Mouse (Mus musculus): ENCODE results near the gene Vwce. TPM values are rescaled to one million over a fixed set of nuclear protein-coding genes. Genes with fewer than 3 reads are reported as not detected.
A peak's percentile ranks its signal among the peaks of the same experiment; 100 is the strongest.

Gene Vwce
- total and polyA plus RNA-seq, 2 experiments = 4.5 to 30.7 TPM

DNA sequence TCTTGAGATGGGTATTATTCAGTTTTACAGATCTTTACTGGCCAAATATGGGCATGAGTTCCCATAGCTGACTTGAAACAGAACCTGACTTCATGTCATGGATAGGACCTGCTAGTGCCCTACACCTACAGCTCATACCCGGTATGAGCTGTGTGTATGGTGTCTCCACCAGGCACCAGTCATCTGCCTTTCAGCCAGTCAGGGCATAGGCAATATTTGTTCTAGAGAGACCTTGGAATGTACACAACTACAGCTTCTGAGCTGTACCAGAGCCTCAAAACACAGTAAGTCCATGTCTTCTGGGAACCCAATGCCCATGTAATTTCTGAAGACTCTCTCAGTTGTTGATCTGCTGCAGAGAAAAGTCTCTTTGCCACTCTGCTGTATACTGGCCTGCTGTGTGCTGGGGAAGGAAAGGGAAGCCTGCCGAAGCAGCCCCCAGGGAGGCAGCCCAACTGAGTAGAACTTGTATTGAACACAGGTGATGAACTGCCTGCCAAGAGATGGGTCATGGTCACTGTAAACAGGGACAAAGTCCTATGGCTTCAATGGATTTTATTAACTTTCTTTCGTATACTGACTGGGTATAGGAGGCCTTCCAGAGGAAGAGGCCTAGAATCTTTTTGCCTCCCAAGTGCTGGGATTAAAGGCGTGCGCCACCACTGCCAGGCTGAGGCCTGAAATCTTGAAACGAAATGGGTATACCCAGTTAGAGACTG lies 42.2 kb upstream of the Vwce start:
- Histone ChIP-seq H3K9ac (ENCODE audit: low read depth, low read length) (no peak overlapping the region), H3K4me1 (ENCODE audit: control insufficient read depth, insufficient read depth, low read length) (peaks cover 43% of the 10 kb centered on the region), H3K4me3 (ENCODE audit: insufficient read depth, low read depth, low read length) (no peak overlapping the region), H3K79me2 (ENCODE audit: control insufficient read depth, insufficient read depth, low read length) (no peaks in the 10 kb centered on the region), H3K27me3 (ENCODE audit: control insufficient read depth, insufficient read depth, low read length) (no peaks in the 10 kb centered on the region), H3K27ac (replicated peaks; ENCODE audit: insufficient read depth, low read depth, low read length) (peak overlapping the region; percentile 89), H3K36me3 (ENCODE audit: control insufficient read depth, insufficient read depth, low read length) (peaks cover 48% of the 10 kb centered on the region)
- TF ChIP-seq CTCF (IDR thresholded peaks at IDR 0.05; ENCODE audit: low read depth, low read length) (no peak), POLR2A (IDR thresholded peaks at IDR 0.05; ENCODE audit: extremely low read depth, insufficient read depth, low read length) (no peak)
- DNase-seq (ENCODE audit: extremely low read depth, low read depth, low spot score) = peak; percentile 90
- 24% methylated on average over 6 of the region's 6 CpGs for WGBS

DNA sequence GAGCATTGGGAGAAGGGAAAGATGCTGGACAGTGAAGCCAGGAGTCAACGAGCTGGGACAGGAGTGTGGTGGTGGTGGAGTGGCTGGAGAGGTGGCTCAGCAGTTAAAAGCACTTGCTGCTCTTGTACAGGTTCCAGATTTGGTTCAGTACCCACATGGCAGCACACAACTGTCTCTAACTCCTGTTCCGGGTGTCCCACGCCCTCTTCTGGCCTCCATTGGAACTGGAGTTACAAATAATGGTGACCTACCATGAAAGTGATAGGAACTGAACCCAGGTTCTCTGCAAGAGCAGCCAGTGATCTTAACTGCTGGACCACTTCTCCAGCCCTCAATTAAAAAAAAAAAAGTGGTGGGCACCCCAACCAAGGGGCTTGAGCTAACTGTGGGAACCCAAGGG lies 35.8 kb upstream of the Vwce start:
- Histone ChIP-seq H3K27ac (replicated peaks; ENCODE audit: insufficient read depth, low read depth, low read length) (no peak overlapping the region), H3K79me2 (ENCODE audit: control insufficient read depth, insufficient read depth, low read length) (0 out of 2 replicates have a peak, but pooled peaks cover 5% of the 10 kb centered on the region), H3K4me1 (ENCODE audit: control insufficient read depth, insufficient read depth, low read length) (peaks cover 50% of the 10 kb centered on the region), H3K27me3 (ENCODE audit: control insufficient read depth, insufficient read depth, low read length) (no peaks in the 10 kb centered on the region), H3K36me3 (ENCODE audit: control insufficient read depth, insufficient read depth, low read length) (peaks cover 60% of the 10 kb centered on the region), H3K4me3 (ENCODE audit: insufficient read depth, low read depth, low read length) (no peak overlapping the region), H3K9ac (ENCODE audit: low read depth, low read length) (no peak overlapping the region)
- DNase-seq (ENCODE audit: extremely low read depth, low read depth, low spot score) = peak; percentile 36
- TF ChIP-seq POLR2A (IDR thresholded peaks at IDR 0.05; ENCODE audit: extremely low read depth, insufficient read depth, low read length) (no peak), CTCF (IDR thresholded peaks at IDR 0.05; ENCODE audit: low read depth, low read length) (peak; percentile 53; the same call in 1 of the 2 replicates)
- 45% methylated on average over 3 of the region's 3 CpGs for WGBS

DNA sequence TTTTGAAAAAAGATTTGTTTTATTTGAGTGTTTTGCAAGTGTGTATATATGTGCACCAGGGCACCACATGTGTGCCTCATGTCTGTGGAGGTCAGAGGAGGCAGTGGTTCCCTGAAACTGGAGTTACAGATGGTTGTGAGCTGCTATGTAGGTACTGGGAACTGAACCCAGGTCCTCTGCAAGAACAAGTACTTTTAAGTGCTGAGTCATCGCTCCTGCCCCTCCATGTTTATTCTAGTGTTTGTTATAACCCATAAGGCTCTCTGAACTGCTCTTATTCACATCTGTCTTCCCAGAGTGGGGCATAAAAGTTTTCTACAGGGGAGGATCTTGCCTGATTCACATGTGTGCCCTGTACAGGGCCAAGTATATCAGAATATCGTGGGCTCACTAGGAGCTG lies 34.4 kb upstream of the Vwce start:
- peaks cover 48% of the 10 kb centered on the region for H3K36me3 ChIP-seq (ENCODE audit: control insufficient read depth, insufficient read depth, low read length)
- 88% methylated on average over 2 of the region's 2 CpGs for WGBS
- TF ChIP-seq CTCF (IDR thresholded peaks at IDR 0.05; ENCODE audit: low read depth, low read length) (no peak), POLR2A (IDR thresholded peaks at IDR 0.05; ENCODE audit: extremely low read depth, insufficient read depth, low read length) (no peak)
- peaks cover 40% of the 10 kb centered on the region for H3K4me1 ChIP-seq (ENCODE audit: control insufficient read depth, insufficient read depth, low read length)
- no peak overlapping the region for H3K27ac ChIP-seq (replicated peaks; ENCODE audit: insufficient read depth, low read depth, low read length)
- H3K4me3 ChIP-seq (ENCODE audit: insufficient read depth, low read depth, low read length) = no peak overlapping the region
- H3K9ac ChIP-seq (ENCODE audit: low read depth, low read length) = no peak overlapping the region
- DNase-seq (ENCODE audit: extremely low read depth, low read depth, low spot score) = no peak
- H3K79me2 ChIP-seq (ENCODE audit: control insufficient read depth, insufficient read depth, low read length) = peaks cover 9% of the 10 kb centered on the region; the same call in 1 of the 2 replicates
- H3K27me3 ChIP-seq (ENCODE audit: control insufficient read depth, insufficient read depth, low read length) = no peaks in the 10 kb centered on the region

DNA sequence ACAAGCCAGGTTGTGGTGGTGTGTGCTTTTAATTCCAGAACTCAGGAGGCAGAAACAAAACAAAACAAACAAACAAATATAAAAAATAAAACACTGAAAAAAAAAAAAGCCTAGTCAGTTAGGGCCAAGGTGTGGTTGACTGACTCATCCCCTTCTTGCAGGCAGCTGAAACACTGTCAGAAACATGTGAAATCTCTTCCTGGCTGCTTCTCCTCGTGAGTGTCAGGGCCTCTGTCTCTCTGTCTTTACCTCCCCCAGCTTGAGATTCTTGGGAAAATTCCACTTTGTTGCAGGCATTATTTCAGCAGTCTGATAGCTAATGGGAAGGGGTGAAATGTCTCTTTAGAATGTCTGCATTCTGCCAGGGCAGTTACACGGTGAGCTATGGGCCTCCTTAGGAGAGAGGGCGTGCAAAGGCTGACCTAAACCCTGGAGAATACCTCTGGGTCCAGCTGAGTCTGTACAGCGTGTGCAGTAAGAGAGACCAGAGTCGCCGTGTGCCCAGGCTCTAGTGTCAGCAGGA lies 31.7 kb upstream of the Vwce start:
- WGBS = under 1% methylated on average over 6 of the region's 6 CpGs
- peaks cover 19% of the 10 kb centered on the region; the same call in 1 of the 2 replicates for H3K79me2 ChIP-seq (ENCODE audit: control insufficient read depth, insufficient read depth, low read length)
- TF ChIP-seq CTCF (IDR thresholded peaks at IDR 0.05; ENCODE audit: low read depth, low read length) (no peak), POLR2A (IDR thresholded peaks at IDR 0.05; ENCODE audit: extremely low read depth, insufficient read depth, low read length) (no peak)
- H3K4me1 ChIP-seq (ENCODE audit: control insufficient read depth, insufficient read depth, low read length) = peaks cover 27% of the 10 kb centered on the region
- no peaks in the 10 kb centered on the region for H3K27me3 ChIP-seq (ENCODE audit: control insufficient read depth, insufficient read depth, low read length)
- no peak for DNase-seq (ENCODE audit: extremely low read depth, low read depth, low spot score)
- H3K36me3 ChIP-seq (ENCODE audit: control insufficient read depth, insufficient read depth, low read length) = peaks cover 24% of the 10 kb centered on the region
- peak overlapping the region; percentile 16 for H3K4me3 ChIP-seq (ENCODE audit: insufficient read depth, low read depth, low read length)
- peak overlapping the region; percentile 61 for H3K9ac ChIP-seq (ENCODE audit: low read depth, low read length)
- peak overlapping the region; percentile 57 for H3K27ac ChIP-seq (replicated peaks; ENCODE audit: insufficient read depth, low read depth, low read length)

DNA sequence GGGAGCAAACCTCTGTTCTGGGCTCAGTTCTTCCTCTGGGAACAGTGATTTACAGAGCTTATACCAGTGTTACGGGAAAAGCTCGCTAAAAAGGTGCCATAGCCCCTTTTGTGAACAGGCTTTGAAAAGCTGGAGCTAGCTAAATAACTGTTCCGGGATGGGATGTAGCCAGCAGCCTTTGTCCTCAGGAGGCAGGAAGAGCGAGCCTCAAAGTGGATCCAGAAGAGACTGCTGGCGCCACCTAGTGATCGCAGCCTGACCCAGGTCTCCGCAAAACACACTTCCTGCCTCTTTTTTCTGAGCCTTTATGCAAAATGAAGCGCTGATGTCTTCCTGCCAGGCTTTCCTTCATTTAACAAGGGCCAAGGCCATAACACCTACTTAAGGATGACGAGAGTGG lies 31.2 kb upstream of the Vwce start:
- Histone ChIP-seq H3K4me3 (ENCODE audit: insufficient read depth, low read depth, low read length) (peak overlapping the region; percentile 48), H3K79me2 (ENCODE audit: control insufficient read depth, insufficient read depth, low read length) (peaks cover 21% of the 10 kb centered on the region; the same call in 1 of the 2 replicates), H3K27ac (replicated peaks; ENCODE audit: insufficient read depth, low read depth, low read length) (peak overlapping the region; percentile 85), H3K4me1 (ENCODE audit: control insufficient read depth, insufficient read depth, low read length) (peaks cover 27% of the 10 kb centered on the region), H3K9ac (ENCODE audit: low read depth, low read length) (peak overlapping the region; percentile 74), H3K36me3 (ENCODE audit: control insufficient read depth, insufficient read depth, low read length) (peaks cover 23% of the 10 kb centered on the region), H3K27me3 (ENCODE audit: control insufficient read depth, insufficient read depth, low read length) (no peaks in the 10 kb centered on the region)
- no peak for TF ChIP-seq POLR2A (IDR thresholded peaks at IDR 0.05; ENCODE audit: extremely low read depth, insufficient read depth, low read length)
- peak; percentile 94 for TF ChIP-seq CTCF (IDR thresholded peaks at IDR 0.05; ENCODE audit: low read depth, low read length)
- whole genome bisulfite sequencing = under 1% methylated on average over 9 of the region's 9 CpGs
- peak; percentile 84 for DNase-seq (ENCODE audit: extremely low read depth, low read depth, low spot score)
